Mouse (Mus musculus): ENCODE data around the gene Kpna7. TPM values are rescaled to one million over a fixed set of nuclear protein-coding genes. Genes with fewer than 3 reads are reported as not detected.
"Not testable (repeated sequence)": the region's sequence is repeated elsewhere in the genome, so short reads cannot be mapped to it uniquely, and the experiment has no call there.

The Kpna7 gene
- polyA plus RNA-seq (2014; fragmentation: Nextera tagmentation; extraction: Ambion mirVana): 0.07 TPM in 1 of 2 replicates, not detected in the other

DNA sequence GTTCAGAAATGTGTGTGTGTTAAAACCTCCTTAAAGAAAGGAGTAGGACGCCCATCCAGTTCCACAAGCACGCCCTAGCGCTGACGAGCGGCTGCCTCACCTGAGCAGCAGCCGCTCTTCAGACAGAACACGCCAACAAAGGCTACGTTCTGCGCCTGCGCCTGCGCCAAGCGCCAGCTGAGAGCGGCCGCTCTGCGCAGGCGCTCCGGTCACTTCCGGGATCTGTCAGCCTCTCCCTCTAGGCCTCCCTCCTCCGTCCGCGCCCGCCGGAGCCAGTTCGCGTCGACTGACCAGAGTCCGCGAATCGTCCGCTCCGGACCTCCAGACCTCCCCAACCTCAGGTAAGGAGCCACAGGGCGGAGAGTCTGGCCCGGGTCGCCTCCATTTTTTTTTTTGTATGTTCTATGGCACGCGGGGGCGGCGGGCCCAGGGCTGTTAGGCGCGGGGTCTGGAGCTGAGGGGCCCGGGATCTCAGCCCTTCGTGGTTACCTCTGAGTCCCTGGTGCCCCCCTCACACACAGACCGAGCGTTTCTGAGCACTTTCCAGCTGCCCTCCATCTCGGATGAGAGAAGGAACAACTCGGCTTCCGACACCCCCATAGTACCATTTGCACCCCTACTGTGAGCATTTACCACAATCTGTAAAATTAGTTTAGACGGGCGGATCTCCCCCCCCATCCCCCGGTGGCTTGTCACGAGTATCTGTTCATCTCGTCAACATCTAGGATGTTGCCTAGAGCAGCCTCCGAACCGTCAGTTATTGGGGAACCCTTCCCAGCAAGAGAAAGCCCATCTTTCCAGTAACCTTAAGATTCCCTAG lies at the start of gene Kpna7, which contains the start of gene Arpc1a:
Gene Kpna7, minus strand, starts transcription at position 399 of the 820 bp plus-strand sequence.
Gene Arpc1a, plus strand, starts transcription at position 199 of the 820 bp plus-strand sequence.
- H3K9ac ChIP-seq (ENCODE audit: low read length): peak within 1 kb of the TSS; percentile 87
- H3K9me3 ChIP-seq (ENCODE audit: control insufficient read depth, low read length): no peaks in the 10 kb centered on the region
- DNase-seq (ENCODE audit: low spot score): peak; percentile 90
- peak within 1 kb of the TSS; percentile 85 for H3K4me3 ChIP-seq (ENCODE audit: low read depth, low read length)
- no peaks in the 10 kb centered on the region for H3K27me3 ChIP-seq (replicated peaks; ENCODE audit: control insufficient read depth, insufficient read depth, low read length)
- peak within 1 kb of the TSS; percentile 76 for H3K4me2 ChIP-seq (ENCODE audit: low read length)
- peaks cover 7% of the 10 kb centered on the region for H3K4me1 ChIP-seq (replicated peaks; ENCODE audit: control insufficient read depth, insufficient read depth, low read length)
- under 1% methylated on average over 54 of the region's 54 CpGs for WGBS
- ATAC-seq (replicated peaks; ENCODE audit: low FRiP score, low TSS enrichment, low read depth): peak; percentile 97
- peak within 1 kb of the TSS; percentile 73 for H3K27ac ChIP-seq (ENCODE audit: low read depth)
- peaks cover 4% of the 10 kb centered on the region; the same call in 1 of the 2 replicates for H3K36me3 ChIP-seq (ENCODE audit: control insufficient read depth, insufficient read depth, low read length)

- not testable (repeated sequence) for H3K9ac ChIP-seq (ENCODE audit: low read length); H3K27me3 ChIP-seq (replicated peaks; ENCODE audit: control insufficient read depth, insufficient read depth, low read length); H3K9me3 ChIP-seq (ENCODE audit: control insufficient read depth, low read length); H3K4me2 ChIP-seq (ENCODE audit: low read length); DNase-seq (ENCODE audit: low spot score); H3K4me1 ChIP-seq (replicated peaks; ENCODE audit: control insufficient read depth, insufficient read depth, low read length); H3K4me3 ChIP-seq (ENCODE audit: low read depth, low read length); H3K27ac ChIP-seq (ENCODE audit: low read depth); ATAC-seq (replicated peaks; ENCODE audit: low FRiP score, low TSS enrichment, low read depth)
- 88% methylated on average over 6 of the region's 6 CpGs for WGBS
- H3K36me3 ChIP-seq (ENCODE audit: control insufficient read depth, insufficient read depth, low read length): peaks cover 85% of the 10 kb centered on the region
Observed at GRCm38 (mm10) chr5:145133275-145133674, 49.4 kb upstream of the Kpna7 start.

GRCm38 (mm10) chr5:145130995-145131394 lies 47.2 kb upstream of the Kpna7 start:
- H3K4me2 ChIP-seq (ENCODE audit: low read length): no peak overlapping the region

GRCm38 (mm10) chr5:145130191-145130590 lies 46.4 kb upstream of the Kpna7 start:
- Histone ChIP-seq H3K9me3 (ENCODE audit: control insufficient read depth, low read length) (no peaks in the 10 kb centered on the region), H3K4me1 (replicated peaks; ENCODE audit: control insufficient read depth, insufficient read depth, low read length) (no peaks in the 10 kb centered on the region), H3K9ac (ENCODE audit: low read length) (no peak overlapping the region), H3K36me3 (ENCODE audit: control insufficient read depth, insufficient read depth, low read length) (peaks cover 94% of the 10 kb centered on the region), H3K4me3 (ENCODE audit: low read depth, low read length) (no peak overlapping the region), H3K27ac (ENCODE audit: low read depth) (no peak overlapping the region), H3K27me3 (replicated peaks; ENCODE audit: control insufficient read depth, insufficient read depth, low read length) (no peaks in the 10 kb centered on the region), H3K4me2 (ENCODE audit: low read length) (no peak overlapping the region)
- ATAC-seq (replicated peaks; ENCODE audit: low FRiP score, low TSS enrichment, low read depth) (no peak), DNase-seq (ENCODE audit: low spot score) (no peak)
- WGBS: 88% methylated on average over 11 of the region's 11 CpGs

More at GRCm38 (mm10) chr5:145130995-145131394, 47.2 kb upstream of the Kpna7 start:
- Histone ChIP-seq H3K4me1 (replicated peaks; ENCODE audit: control insufficient read depth, insufficient read depth, low read length) (no peaks in the 10 kb centered on the region), H3K9me3 (ENCODE audit: control insufficient read depth, low read length) (no peaks in the 10 kb centered on the region), H3K9ac (ENCODE audit: low read length) (no peak overlapping the region), H3K27me3 (replicated peaks; ENCODE audit: control insufficient read depth, insufficient read depth, low read length) (no peaks in the 10 kb centered on the region), H3K4me3 (ENCODE audit: low read depth, low read length) (no peak overlapping the region), H3K36me3 (ENCODE audit: control insufficient read depth, insufficient read depth, low read length) (peaks cover 94% of the 10 kb centered on the region), H3K27ac (ENCODE audit: low read depth) (no peak overlapping the region)
- ATAC-seq (replicated peaks; ENCODE audit: low FRiP score, low TSS enrichment, low read depth) (no peak), DNase-seq (ENCODE audit: low spot score) (no peak)
- 92% methylated on average over 3 of the region's 3 CpGs for WGBS

- H3K27ac ChIP-seq (ENCODE audit: low read depth); H3K27me3 ChIP-seq (replicated peaks; ENCODE audit: control insufficient read depth, insufficient read depth, low read length); DNase-seq (ENCODE audit: low spot score); H3K4me1 ChIP-seq (replicated peaks; ENCODE audit: control insufficient read depth, insufficient read depth, low read length); H3K9ac ChIP-seq (ENCODE audit: low read length); H3K4me3 ChIP-seq (ENCODE audit: low read depth, low read length); H3K4me2 ChIP-seq (ENCODE audit: low read length); ATAC-seq (replicated peaks; ENCODE audit: low FRiP score, low TSS enrichment, low read depth); H3K9me3 ChIP-seq (ENCODE audit: control insufficient read depth, low read length): not testable (repeated sequence)
- peaks cover 94% of the 10 kb centered on the region for H3K36me3 ChIP-seq (ENCODE audit: control insufficient read depth, insufficient read depth, low read length)
- WGBS: 86% methylated on average over 4 of the region's 6 CpGs
Observed at GRCm38 (mm10) chr5:145129773-145130172, 45.9 kb upstream of the Kpna7 start.

- 91% methylated on average over 4 of the region's 4 CpGs for WGBS
- no peak overlapping the region for H3K27ac ChIP-seq (ENCODE audit: low read depth)
Observed at GRCm38 (mm10) chr5:145129124-145129523, 45.3 kb upstream of the Kpna7 start.

GRCm38 (mm10) chr5:145126580-145126979 lies 42.8 kb upstream of the Kpna7 start:
- H3K36me3 ChIP-seq (ENCODE audit: control insufficient read depth, insufficient read depth, low read length): peaks cover 88% of the 10 kb centered on the region
- DNase-seq (ENCODE audit: low spot score) (no peak), ATAC-seq (replicated peaks; ENCODE audit: low FRiP score, low TSS enrichment, low read depth) (no peak)
- no peaks in the 10 kb centered on the region for H3K4me1 ChIP-seq (replicated peaks; ENCODE audit: control insufficient read depth, insufficient read depth, low read length)
- H3K9ac ChIP-seq (ENCODE audit: low read length): no peak overlapping the region
- H3K27me3 ChIP-seq (replicated peaks; ENCODE audit: control insufficient read depth, insufficient read depth, low read length): no peaks in the 10 kb centered on the region
- 91% methylated on average over 9 of the region's 9 CpGs for WGBS
- H3K4me2 ChIP-seq (ENCODE audit: low read length): no peak overlapping the region
- no peak overlapping the region for H3K27ac ChIP-seq (ENCODE audit: low read depth)
- no peaks in the 10 kb centered on the region for H3K9me3 ChIP-seq (ENCODE audit: control insufficient read depth, low read length)
- no peak overlapping the region for H3K4me3 ChIP-seq (ENCODE audit: low read depth, low read length)

More at GRCm38 (mm10) chr5:145129124-145129523, 45.3 kb upstream of the Kpna7 start:
- no peaks in the 10 kb centered on the region for H3K4me1 ChIP-seq (replicated peaks; ENCODE audit: control insufficient read depth, insufficient read depth, low read length)
- H3K27me3 ChIP-seq (replicated peaks; ENCODE audit: control insufficient read depth, insufficient read depth, low read length): no peaks in the 10 kb centered on the region
- H3K4me3 ChIP-seq (ENCODE audit: low read depth, low read length): no peak overlapping the region
- H3K4me2 ChIP-seq (ENCODE audit: low read length): no peak overlapping the region
- no peak overlapping the region for H3K9ac ChIP-seq (ENCODE audit: low read length)
- ATAC-seq (replicated peaks; ENCODE audit: low FRiP score, low TSS enrichment, low read depth): no peak
- DNase-seq (ENCODE audit: low spot score): no peak
- H3K9me3 ChIP-seq (ENCODE audit: control insufficient read depth, low read length): no peaks in the 10 kb centered on the region
- peaks cover 92% of the 10 kb centered on the region for H3K36me3 ChIP-seq (ENCODE audit: control insufficient read depth, insufficient read depth, low read length)

DNA sequence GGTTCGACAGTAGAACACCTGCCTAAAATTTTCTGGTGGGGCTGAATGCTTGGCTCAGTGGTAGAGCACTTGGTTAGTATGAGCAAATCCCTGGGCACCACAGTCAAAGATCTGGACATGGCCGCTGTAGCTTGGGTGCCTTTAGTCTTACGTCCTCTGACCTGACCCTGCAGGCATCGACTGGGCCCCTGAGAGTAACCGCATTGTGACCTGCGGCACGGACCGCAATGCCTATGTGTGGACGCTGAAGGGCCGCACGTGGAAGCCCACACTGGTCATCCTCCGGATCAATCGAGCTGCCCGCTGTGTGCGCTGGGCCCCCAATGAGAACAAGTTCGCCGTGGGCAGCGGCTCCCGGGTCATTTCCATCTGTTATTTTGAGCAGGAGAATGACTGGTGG lies 39.6 kb upstream of the Kpna7 start:
- Histone ChIP-seq H3K36me3 (ENCODE audit: control insufficient read depth, insufficient read depth, low read length) (peaks cover 61% of the 10 kb centered on the region), H3K9me3 (ENCODE audit: control insufficient read depth, low read length) (0 out of 2 replicates have a peak, but pooled peaks cover 2% of the 10 kb centered on the region), H3K27me3 (replicated peaks; ENCODE audit: control insufficient read depth, insufficient read depth, low read length) (no peaks in the 10 kb centered on the region), H3K27ac (ENCODE audit: low read depth) (no peak overlapping the region), H3K4me1 (replicated peaks; ENCODE audit: control insufficient read depth, insufficient read depth, low read length) (no peaks in the 10 kb centered on the region), H3K4me2 (ENCODE audit: low read length) (no peak overlapping the region), H3K9ac (ENCODE audit: low read length) (no peak overlapping the region), H3K4me3 (ENCODE audit: low read depth, low read length) (no peak overlapping the region)
- WGBS: 96% methylated on average over 19 of the region's 19 CpGs
- ATAC-seq (replicated peaks; ENCODE audit: low FRiP score, low TSS enrichment, low read depth) (no peak), DNase-seq (ENCODE audit: low spot score) (no peak)
